Mouse (Mus musculus) stomach, postnatal 0 days (tissue): ENCODE results near the gene Fuca1.

Source experiments
- CTCF ChIP-seq: IDR thresholded peaks from 2 replicates; pipeline ENCODE4 v1.5.1; 2016; ENCODE audit warnings: antibody characterized with exemption, low read depth, mild to moderate bottlenecking, moderate library complexity
- EP300 ChIP-seq: optimal IDR thresholded peaks from 2 replicates; pipeline ENCODE3; 2016; ENCODE audit warnings: antibody characterized with exemption

- no peak for TF ChIP-seq CTCF
- no peak for TF ChIP-seq EP300
These were observed 50.0 kb downstream of the Fuca1 start for GRCm38 (mm10) chr4:135970585-135970984.
